Mouse (Mus musculus): ENCODE results near the gene Rbm33.

Gene Rbm33

DNA sequence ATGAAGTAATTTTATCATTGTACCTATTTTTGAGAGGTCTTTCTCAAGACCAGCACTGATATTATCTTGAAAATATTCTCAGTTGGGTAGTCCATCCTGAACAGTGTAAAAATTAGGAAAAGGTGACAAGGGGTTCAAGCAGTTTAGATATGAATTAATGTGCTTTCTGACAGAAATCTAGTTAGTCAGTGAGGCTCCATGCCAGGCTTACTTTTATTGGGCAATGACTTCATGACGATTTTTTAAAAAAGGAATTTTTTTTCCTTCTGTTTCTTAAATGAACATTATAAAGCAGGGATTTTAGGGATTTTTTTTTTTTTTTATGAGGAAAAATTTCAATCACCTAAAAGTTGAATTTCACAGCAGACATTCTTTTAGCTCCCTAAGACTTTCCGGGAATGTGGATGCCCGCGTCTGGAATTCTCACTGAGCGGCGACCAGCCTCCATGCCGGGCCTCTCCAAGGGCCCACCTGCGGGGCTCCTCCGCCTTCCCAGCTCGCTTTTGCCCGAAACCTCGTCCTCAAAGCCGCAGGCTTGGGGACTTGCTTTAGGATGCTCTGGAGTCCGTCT lies 685 bp upstream of the Rbm33 start:
- TF ChIP-seq GATA4 (IDR thresholded peaks at IDR 0.05; ENCODE audit: insufficient replicate concordance, low read length), result no peak

DNA sequence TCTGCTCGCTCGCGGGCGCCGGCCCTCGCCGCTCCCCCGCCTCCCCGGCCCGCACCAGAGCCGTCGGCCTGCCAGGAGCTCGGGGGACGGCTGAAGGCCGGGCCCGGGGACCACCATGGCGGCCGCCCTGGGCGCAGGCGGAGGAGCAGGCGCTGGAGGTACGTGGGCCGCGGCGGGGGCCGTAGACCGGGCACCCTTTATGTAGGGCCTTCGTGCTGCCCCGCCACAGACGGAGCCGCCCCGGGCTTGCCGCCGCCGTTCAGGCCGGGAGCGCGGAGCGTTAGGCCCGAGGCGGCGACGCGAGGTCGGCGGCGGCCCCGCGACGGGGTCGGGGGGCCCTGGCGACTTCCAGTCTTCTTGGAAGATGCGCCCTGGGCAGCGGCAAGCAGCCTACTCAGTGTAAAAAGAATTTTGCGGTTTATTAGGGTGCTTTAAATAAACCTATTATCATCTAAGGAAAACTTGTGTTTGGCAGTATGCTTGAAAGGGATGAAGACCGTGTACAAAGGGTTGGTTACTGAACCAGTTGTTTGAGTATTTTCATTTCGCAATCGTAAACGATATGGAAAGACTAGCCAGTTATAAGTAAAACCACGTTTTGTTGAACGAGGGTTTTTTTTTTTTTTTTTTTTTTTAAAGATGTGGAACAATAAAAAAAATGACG lies 464 bp downstream of the Rbm33 start:
- no peak for TF ChIP-seq GATA4 (IDR thresholded peaks at IDR 0.05; ENCODE audit: insufficient replicate concordance, low read length)

- no peak for TF ChIP-seq GATA4 (IDR thresholded peaks at IDR 0.05; ENCODE audit: insufficient replicate concordance, low read length)
These were observed 971 bp downstream of the Rbm33 start for GRCm38 (mm10) chr5:28317917-28318267.

DNA sequence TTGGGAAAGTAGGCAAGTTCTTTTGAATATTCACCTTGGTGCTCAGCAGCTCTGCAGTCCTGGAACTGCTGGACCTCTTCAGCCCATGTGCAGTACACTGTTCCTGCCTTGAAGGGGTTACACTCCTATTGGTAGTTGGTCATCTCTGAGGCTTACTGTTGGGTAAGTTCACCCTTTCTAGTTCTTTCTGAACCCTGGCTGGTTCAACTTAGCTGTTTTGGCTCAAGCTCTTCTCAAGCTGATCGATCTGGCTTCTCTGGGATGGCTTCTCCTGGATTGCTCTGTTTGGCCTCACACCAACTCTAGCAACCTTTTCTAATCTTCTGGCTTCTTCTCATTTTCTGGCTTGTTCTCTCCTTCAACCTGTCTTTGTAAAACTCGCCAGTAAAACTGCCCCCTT lies 1.8 kb downstream of the Rbm33 start:
- no peak for TF ChIP-seq GATA4 (IDR thresholded peaks at IDR 0.05; ENCODE audit: insufficient replicate concordance, low read length)

GRCm38 (mm10) chr5:28321769-28322168 lies 4.8 kb downstream of the Rbm33 start:
- TF ChIP-seq GATA4 (IDR thresholded peaks at IDR 0.05; ENCODE audit: insufficient replicate concordance, low read length), result no peak

DNA sequence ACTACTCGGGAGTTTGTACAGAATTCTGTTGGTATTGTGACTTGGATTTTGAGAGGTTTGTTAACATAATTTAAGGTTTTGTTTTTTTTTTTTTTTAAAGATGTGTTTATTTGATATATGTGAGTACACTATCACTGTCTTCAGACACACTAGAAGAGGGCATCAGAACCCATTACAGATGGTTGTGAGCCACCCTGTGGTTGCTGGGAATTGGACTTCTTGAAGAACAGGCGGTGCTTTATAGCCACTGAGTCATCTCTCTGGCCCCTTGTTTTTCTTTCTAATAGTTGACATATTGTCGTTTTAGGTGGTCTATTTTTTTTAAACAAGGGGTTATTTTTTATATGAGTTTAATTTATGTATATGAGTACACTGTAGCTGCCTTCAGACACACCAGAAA lies 5.3 kb downstream of the Rbm33 start:
- TF ChIP-seq GATA4 (IDR thresholded peaks at IDR 0.05; ENCODE audit: insufficient replicate concordance, low read length), result no peak

DNA sequence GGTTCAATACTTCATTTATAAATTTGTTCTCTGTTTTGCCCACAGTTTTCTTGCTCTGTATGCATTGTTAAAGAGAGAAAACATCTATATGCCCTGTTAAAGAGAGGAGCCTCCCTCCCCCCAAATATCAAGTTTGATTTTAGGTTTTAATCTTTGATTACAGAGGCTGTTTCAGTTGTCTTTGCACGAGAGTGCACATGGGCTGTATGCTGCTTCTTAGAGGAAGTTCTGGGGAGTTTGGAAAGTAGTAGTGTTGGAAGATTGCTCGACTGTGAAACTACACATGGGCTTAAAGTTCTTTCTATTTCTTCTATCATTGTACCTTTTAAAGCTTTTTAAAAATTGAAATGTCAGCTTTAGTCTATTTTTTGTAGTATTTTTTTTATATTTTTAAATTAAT lies 6.9 kb downstream of the Rbm33 start:
- no peak for TF ChIP-seq GATA4 (IDR thresholded peaks at IDR 0.05; ENCODE audit: insufficient replicate concordance, low read length)

- no peak for TF ChIP-seq GATA4 (IDR thresholded peaks at IDR 0.05; ENCODE audit: insufficient replicate concordance, low read length)
These were observed 7.5 kb downstream of the Rbm33 start for GRCm38 (mm10) chr5:28324457-28324856.

GRCm38 (mm10) chr5:28329024-28329806 lies 12.3 kb downstream of the Rbm33 start:
- TF ChIP-seq GATA4 (IDR thresholded peaks at IDR 0.05; ENCODE audit: insufficient replicate concordance, low read length), result no peak

DNA sequence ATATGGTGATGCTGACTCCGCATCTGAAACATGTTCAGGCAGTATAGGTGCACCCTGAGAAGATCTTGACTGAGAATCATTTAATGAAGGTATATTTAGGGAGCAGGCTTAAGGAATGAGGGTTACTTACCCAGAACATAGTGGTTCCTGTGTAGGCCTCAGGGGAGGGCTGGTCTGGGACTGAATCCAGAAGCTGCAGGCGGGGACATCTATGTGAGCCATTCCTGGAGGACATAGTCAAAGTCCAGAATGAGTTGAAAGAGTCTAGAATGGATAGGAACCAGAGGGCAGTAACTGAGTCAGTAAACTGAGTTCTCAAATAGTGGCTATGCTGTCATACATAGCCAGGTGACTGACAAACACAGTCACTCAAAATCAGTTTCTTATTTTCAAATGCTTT lies 16.8 kb downstream of the Rbm33 start:
- no peak for TF ChIP-seq GATA4 (IDR thresholded peaks at IDR 0.05; ENCODE audit: insufficient replicate concordance, low read length)

- TF ChIP-seq GATA4 (IDR thresholded peaks at IDR 0.05; ENCODE audit: insufficient replicate concordance, low read length), result no peak
These were observed 35.1 kb downstream of the Rbm33 start for GRCm38 (mm10) chr5:28351857-28352513.

GRCm38 (mm10) chr5:28355614-28356013 lies 38.7 kb downstream of the Rbm33 start:
- TF ChIP-seq GATA4 (IDR thresholded peaks at IDR 0.05; ENCODE audit: insufficient replicate concordance, low read length), result no peak

- TF ChIP-seq GATA4 (IDR thresholded peaks at IDR 0.05; ENCODE audit: insufficient replicate concordance, low read length), result no peak
These were observed 43.8 kb downstream of the Rbm33 start for GRCm38 (mm10) chr5:28360745-28361144.

DNA sequence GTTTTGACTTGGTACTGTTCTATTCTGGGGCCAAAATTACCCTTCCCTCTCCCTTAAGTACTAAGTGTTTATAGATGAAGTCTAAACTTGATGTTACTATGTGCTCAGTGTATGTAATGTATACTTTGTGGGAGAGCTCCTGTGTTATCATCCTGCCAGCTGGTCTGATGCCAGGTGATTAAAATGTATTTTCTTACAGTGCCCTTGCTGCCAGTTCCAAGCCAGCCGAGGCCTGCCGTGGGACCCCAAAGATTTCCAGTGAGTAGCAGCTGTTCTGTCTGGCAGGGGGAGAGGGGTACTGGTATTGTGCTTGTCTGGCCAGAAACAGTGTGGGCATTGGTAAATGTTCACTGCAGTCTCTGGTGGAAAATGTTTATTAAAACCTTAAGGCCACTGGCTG lies 51.1 kb downstream of the Rbm33 start:
- TF ChIP-seq GATA4 (IDR thresholded peaks at IDR 0.05; ENCODE audit: insufficient replicate concordance, low read length), result no peak

GRCm38 (mm10) chr5:28370836-28371235 lies 53.9 kb downstream of the Rbm33 start:
- no peak for TF ChIP-seq GATA4 (IDR thresholded peaks at IDR 0.05; ENCODE audit: insufficient replicate concordance, low read length)

DNA sequence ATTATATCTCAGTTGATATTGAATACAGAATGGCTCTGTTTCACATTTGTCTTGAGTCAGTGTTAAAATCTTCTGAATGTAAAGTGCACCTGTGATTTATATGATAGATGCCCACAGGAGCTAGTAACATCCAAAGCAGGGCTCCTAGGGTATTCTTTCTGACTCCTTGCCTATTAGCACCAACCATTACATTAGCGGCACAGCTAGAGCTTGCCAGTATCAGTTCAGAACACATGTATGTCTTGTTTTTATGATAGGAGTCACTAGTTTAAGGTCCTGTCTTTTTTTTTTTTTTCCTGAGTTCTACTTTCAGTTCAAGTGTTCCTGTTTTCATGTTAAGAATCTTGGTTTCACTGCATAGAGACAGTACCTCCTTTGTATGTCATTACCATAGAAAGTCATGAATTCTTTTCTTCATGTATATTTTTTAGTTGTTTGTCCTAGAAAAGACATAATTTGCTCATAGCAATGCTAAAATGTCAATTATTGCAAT lies 55.3 kb downstream of the Rbm33 start:
- TF ChIP-seq GATA4 (IDR thresholded peaks at IDR 0.05; ENCODE audit: insufficient replicate concordance, low read length), result no peak

All from liver, adult (tissue).